Mouse (Mus musculus) left cerebral cortex, adult 11 months (tissue): Measurements from ENCODE around the gene Slc46a2.

Experiments used
- DNase-seq: peaks from one replicate; pipeline ENCODE4 v3.0.0; 2022; ENCODE audit warnings: low spot score

Gene Slc46a2

DNA sequence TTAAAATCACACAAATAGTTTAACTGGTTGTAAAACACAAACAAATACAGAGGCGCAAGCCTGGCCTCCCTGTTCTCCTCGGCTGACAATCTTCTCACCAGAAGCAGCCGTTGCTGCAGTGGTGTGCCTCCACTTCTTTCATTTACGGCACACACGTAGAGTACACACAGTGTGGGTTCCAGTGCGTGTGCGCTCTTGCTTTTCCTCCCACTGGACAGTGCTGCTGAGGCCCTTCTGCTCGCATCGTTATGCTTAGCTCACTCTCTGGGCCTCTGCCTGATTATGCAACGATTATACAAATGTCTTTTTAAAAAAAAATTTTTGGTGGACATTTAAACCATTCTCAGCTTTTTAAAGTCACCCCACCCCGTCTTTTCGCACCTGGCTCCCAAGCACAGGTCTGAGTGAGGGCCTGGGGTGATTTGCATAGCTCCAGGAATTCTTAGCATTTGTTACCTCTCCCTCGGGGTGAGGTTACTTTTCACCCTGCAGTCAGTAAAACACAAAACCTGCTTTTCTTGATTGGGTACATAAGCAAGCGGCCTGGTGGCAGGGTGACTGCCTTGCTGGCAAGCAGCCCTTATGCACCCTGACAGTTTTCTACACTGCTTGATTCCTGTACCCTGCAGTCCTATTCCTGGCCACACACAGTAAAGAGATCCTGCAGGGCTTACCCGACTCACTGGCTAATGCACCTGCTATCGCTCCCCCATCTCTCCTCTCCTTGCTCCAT, 55.0 kb downstream of the Slc46a2 start:
- DNase-seq: no peak
